Mouse (Mus musculus) frontal cortex, postnatal 10 days (tissue): ENCODE measurements around the gene Cadm4.
A peak's percentile ranks its signal among the peaks of the same experiment; 100 is the strongest.

Experiments used
- DNase-seq, 2 experiments: peaks; one replicate each; pipeline ENCODE4 v3.0.0; 2022; ENCODE audit warnings: low spot score in 2 of 2, mixed read lengths in 1 of 2

Cadm4 gene

GRCm38 (mm10) chr7:24481474-24482207, at the start of gene Cadm4:
Gene Cadm4, plus strand, starts transcription at chr7:24482023.
- DNase-seq: peak; percentile 80 to 91

- DNase-seq: no peak
These were observed 46.5 kb upstream of the Cadm4 start for GRCm38 (mm10) chr7:24435305-24435704.

GRCm38 (mm10) chr7:24437981-24438380, 43.8 kb upstream of the Cadm4 start:
- DNase-seq: peak; percentile 70 to 88

GRCm38 (mm10) chr7:24439191-24439590, 42.6 kb upstream of the Cadm4 start:
- no peak for DNase-seq

GRCm38 (mm10) chr7:24439891-24440290, 41.9 kb upstream of the Cadm4 start:
- DNase-seq: no peak

DNA sequence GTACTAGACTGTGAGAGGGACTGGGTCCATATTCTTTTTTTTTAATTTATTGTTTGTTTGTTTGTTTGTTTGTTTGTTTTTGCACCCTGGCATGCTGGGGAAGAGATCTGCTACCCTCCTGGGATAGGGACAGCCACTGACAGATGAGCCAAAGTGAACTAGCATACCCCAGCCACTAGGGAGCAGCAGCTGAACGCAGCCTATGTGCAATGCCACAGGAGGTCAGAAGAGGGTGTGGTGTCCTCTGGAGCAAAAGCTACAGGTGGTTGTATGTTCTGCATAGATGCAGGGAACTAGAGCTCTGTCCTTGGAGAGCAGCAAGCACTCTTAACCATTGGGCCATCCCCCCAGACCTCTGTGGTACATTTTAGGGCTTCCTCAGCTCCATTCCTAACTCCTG, 40.0 kb upstream of the Cadm4 start:
- DNase-seq: no peak

- DNase-seq: no peak
These were observed 39.5 kb upstream of the Cadm4 start for GRCm38 (mm10) chr7:24442313-24442712.

DNA sequence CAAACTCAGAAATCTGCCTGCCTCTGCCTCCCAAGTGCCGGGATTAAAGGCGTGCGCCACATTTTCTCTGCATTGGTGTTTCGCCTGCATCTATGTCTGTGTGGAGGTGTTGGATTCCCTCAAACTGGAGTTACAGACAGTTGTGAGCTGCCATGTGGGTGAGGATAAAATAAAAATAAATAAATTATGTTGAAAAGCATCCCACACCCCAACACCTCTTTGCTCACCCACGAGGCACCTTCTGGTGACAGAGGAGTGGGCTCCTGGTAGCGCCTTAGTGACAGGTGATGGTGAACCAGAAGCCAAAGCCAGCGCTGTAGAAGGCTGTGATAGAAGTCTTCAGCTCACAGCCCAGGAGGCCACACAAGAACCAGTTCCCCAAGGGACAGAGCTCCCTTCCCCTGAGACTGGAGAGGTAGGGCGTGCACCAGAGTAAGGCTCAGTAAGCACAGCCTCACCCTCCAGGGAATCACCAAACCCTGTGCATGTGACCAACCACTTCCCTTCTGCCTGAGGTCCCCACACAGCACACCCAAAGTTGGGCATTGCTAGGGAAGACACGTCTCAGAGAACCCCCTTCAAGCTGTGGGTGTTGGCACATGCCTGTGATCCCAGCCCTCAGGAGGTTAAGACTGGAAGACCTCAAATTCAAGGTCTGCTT, 36.4 kb upstream of the Cadm4 start:
- DNase-seq: no peak

GRCm38 (mm10) chr7:24446697-24447340, 35.0 kb upstream of the Cadm4 start:
- no peak for DNase-seq

- no peak for DNase-seq
These were observed 32.9 kb upstream of the Cadm4 start for GRCm38 (mm10) chr7:24448782-24449517.

GRCm38 (mm10) chr7:24450585-24451017, 31.2 kb upstream of the Cadm4 start:
- no peak for DNase-seq

- no peak for DNase-seq
These were observed 29.9 kb upstream of the Cadm4 start, which contains the start of gene Irgc1 for GRCm38 (mm10) chr7:24451855-24452311. Gene Irgc1, minus strand, starts transcription at chr7:24452297.

GRCm38 (mm10) chr7:24454199-24454598, 27.6 kb upstream of the Cadm4 start:
- no peak for DNase-seq

DNA sequence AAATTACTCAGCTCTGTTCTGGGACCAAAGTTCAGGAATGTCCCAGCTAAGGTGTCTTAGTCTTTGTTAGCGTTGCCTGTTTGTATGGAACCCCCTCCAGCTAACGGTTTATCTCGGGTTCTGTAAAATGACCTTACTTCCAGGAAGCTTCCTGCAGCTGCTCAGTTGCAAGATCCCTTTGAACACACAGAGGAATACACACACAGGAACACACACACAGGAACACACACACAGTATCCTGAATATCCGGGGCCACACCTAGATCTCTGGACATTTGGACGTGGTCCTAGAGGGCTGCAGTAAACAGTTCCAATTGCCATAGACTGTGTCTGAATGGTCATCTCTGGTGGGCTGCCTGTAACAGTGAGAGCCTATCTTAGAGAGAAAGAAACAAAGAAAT, 26.1 kb upstream of the Cadm4 start:
- no peak for DNase-seq

DNA sequence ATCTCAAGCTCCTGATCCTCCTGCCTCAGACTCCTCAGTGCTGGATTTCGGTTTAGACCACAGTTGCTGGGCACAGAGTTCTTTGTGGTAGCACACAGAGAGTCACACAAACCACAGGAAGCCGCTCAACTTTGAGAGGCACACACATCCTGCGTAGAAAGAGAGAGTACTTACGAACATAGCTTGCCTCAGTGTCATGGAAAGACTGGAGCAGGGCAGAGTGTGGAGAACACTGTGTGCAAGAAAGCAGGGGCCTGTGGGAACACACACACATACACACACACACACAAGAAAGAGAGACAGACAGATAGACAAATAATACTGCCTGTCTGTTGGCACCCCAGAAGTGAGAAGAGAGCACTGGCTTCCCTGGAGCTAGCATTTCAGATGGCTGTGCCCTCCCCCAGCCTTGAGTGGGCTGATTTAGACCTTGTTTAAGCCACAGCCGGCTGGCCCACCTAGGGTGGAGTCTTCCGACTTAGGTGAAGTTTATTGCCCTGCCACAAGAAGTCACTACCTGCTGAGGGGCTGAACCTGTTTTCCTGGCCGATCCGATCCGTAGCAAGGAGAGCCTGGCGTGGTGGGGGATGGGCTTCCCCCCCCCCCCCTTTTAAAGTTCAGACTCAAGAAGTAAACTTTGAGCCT, 24.0 kb upstream of the Cadm4 start:
- no peak for DNase-seq

DNA sequence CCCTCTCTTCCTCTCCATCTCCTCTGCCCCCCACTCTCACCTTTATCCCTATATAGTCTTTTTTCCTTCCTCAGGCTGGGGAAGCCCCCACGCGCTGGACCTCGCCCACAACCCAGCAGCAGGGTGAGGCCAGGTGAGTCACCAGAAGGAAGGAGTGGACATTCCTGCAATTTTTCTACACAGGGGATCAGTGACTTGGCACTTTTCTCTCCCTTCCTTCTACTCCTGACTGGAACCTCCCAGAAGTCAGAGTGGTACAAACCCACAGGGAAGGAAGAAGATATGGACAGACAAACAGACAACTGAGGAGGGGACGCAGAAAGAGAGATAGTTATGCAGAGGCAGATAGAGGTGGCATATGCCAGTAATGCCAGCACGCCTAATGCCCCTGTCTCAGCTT, 22.4 kb upstream of the Cadm4 start:
- no peak for DNase-seq

GRCm38 (mm10) chr7:24459843-24460242, 22.0 kb upstream of the Cadm4 start:
- DNase-seq: no peak

GRCm38 (mm10) chr7:24461376-24462051, 20.3 kb upstream of the Cadm4 start:
- DNase-seq: no peak

DNA sequence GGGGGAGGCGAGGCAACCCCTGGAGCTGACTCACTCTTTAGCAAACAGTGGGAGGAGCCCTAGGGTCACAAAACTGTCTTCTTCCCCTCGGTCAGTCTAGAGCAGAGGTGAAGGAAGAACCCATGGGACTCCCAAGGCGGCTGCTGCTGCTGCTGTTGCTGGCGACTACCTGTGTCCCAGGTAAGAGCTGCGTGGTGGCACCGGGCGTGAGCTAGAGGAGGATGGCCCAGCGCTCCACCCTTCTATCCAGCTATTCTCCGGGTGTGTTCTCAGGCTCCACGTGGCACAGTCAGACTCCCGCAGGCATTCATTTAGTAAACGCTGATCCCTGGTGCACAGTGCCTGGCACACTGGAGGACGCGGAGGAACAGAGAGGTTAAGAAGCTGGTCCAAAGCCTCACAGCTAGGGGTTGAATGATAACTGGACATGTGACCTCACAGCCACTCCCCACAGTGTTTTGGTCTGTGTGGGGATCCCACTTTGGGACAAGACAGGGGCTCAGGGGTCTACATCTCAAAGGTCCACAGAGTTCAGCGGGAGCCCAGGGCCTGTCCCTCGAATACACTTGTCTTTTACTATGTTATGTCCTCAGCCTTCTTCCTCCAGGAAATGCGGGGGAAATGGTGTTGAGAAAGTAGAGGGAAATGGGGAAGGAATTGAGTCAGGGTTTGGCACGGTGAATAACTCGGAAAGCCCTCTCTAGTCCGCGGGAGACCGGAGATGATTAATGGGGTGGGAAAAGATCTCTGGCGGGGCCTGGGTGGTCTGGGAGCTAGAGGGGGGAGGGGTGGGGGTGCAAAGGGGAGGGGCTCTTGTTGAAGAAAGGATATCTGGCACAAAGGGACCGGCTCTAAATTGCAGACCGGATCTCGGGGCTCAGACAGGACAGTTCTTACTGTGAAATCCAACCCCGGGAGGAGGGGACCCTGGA, 19.2 kb upstream of the Cadm4 start, which contains the start of gene Plaur:
Gene Plaur (plus strand): TSS at position 97 of the 932 bp plus-strand sequence.
- no peak for DNase-seq

GRCm38 (mm10) chr7:24466835-24467234, 15.0 kb upstream of the Cadm4 start:
- no peak for DNase-seq
